Mouse (Mus musculus) left cerebral cortex, adult 8-10 months (tissue): ENCODE results near the gene Dpyd. TPM values are rescaled to one million over a fixed set of nuclear protein-coding genes. Genes with fewer than 3 reads are reported as not detected.

ENCODE experiments used
- DNase-seq, 2 experiments: peaks; one replicate each; pipeline ENCODE4 v3.0.0; 2022; ENCODE audit warnings: low spot score in 2 of 2
- total RNA-seq, 4 experiments: library from RNA; stranded (reverse); gene quantifications; 2 replicates each; pipeline ENCODE4 v1.2.4; 2022

The Dpyd gene
- 10 to 100 TPM in 2 of 4 experiments, 1 to 10 TPM in 2; 7.8 to 10.3 (median 9.6) TPM for total RNA-seq

GRCm38 (mm10) chr3:118561554-118562310 lies at the start of gene Dpyd:
TSS of gene Dpyd (plus strand) at chr3:118562129.
- peak; percentile 46 to 48 for DNase-seq

- DNase-seq, result no peak
These were observed 24.3 kb upstream of the Dpyd start for GRCm38 (mm10) chr3:118537676-118538075.

- DNase-seq, result no peak
These were observed 20.2 kb upstream of the Dpyd start for GRCm38 (mm10) chr3:118541766-118542165.

- no peak for DNase-seq
These were observed 14.2 kb upstream of the Dpyd start for GRCm38 (mm10) chr3:118547551-118548210.

- DNase-seq, result no peak
These were observed 4.3 kb upstream of the Dpyd start for GRCm38 (mm10) chr3:118557605-118558004.

GRCm38 (mm10) chr3:118559936-118560335 lies 2.0 kb upstream of the Dpyd start:
- DNase-seq, result no peak

- no peak for DNase-seq
These were observed 362 bp downstream of the Dpyd start for GRCm38 (mm10) chr3:118562311-118562671.

- no peak for DNase-seq
These were observed 4.8 kb downstream of the Dpyd start for GRCm38 (mm10) chr3:118566779-118567178.

- no peak for DNase-seq
These were observed 8.3 kb downstream of the Dpyd start for GRCm38 (mm10) chr3:118570197-118570596.

GRCm38 (mm10) chr3:118590559-118590958 lies 28.6 kb downstream of the Dpyd start:
- no peak for DNase-seq

- no peak for DNase-seq
These were observed 32.9 kb downstream of the Dpyd start for GRCm38 (mm10) chr3:118594864-118595263.

GRCm38 (mm10) chr3:118595693-118596092 lies 33.8 kb downstream of the Dpyd start:
- no peak for DNase-seq

GRCm38 (mm10) chr3:118601689-118602640 lies 40.0 kb downstream of the Dpyd start:
- DNase-seq, result no peak

- no peak for DNase-seq
These were observed 46.8 kb downstream of the Dpyd start for GRCm38 (mm10) chr3:118608708-118609107.

- DNase-seq, result no peak
These were observed 64.8 kb downstream of the Dpyd start for GRCm38 (mm10) chr3:118626455-118627375.

GRCm38 (mm10) chr3:118629737-118630136 lies 67.8 kb downstream of the Dpyd start:
- DNase-seq, result no peak

- no peak for DNase-seq
These were observed 84.2 kb downstream of the Dpyd start for GRCm38 (mm10) chr3:118646024-118646570.

GRCm38 (mm10) chr3:118663987-118664692 lies 102.2 kb downstream of the Dpyd start:
- DNase-seq, result no peak

GRCm38 (mm10) chr3:118674121-118674745 lies 112.3 kb downstream of the Dpyd start:
- peak in 1 of 2 experiments; percentile 12 for DNase-seq
